Comparison of ENCODE assay signal across 7 mouse cellular contexts in genomic region chr11:3573092-3573491, GRCm38 (mm10). TPM values are rescaled to one million over a fixed set of nuclear protein-coding genes. Genes with fewer than 3 reads are reported as not detected.
DNase-seq lines count a peak whose midpoint lies in the region; ATAC-seq and TF ChIP-seq lines count a peak whose summit lies in the region.

No protein-coding gene starts in this region.

- no peaks in the 10 kb centered on the region for H3K27me3 ChIP-seq in intestine, postnatal 0 days (replicated peaks; ENCODE audit: control insufficient read depth, insufficient read depth, low read length)
- H3K27me3 ChIP-seq in liver, postnatal 0 days (ENCODE audit: insufficient read depth, low read length): no peaks in the 10 kb centered on the region

- peak; percentile 56; the same call in 1 of the 2 replicates for TF ChIP-seq EP300 in liver, postnatal 0 days (IDR thresholded peaks at IDR 0.05; ENCODE audit: low read depth)

- ATAC-seq in intestine, postnatal 0 days: peak; percentile 54
- peak; percentile 77; the same call in 1 of the 2 replicates for ATAC-seq in liver, postnatal 0 days
- no peak for ATAC-seq in cerebellum, adult (ENCODE audit: insufficient number of reproducible peaks, low FRiP score, low TSS enrichment)

- no peak overlapping the region for H3K9ac ChIP-seq in intestine, postnatal 0 days (ENCODE audit: low read depth, low read length)
- no peak overlapping the region for H3K9ac ChIP-seq in liver, postnatal 0 days (replicated peaks)

- no peak overlapping the region for H3K4me2 ChIP-seq in intestine, postnatal 0 days (replicated peaks; ENCODE audit: low read depth)
- H3K4me2 ChIP-seq in liver, postnatal 0 days (ENCODE audit: low read depth, low read length): no peak overlapping the region

- H3K4me3 ChIP-seq in intestine, postnatal 0 days (ENCODE audit: low read depth, low read length): no peak overlapping the region
- no peak overlapping the region for H3K4me3 ChIP-seq in liver, postnatal 0 days (ENCODE audit: low read depth, low read length)

- no peaks in the 10 kb centered on the region for H3K9me3 ChIP-seq in intestine, postnatal 0 days (ENCODE audit: control insufficient read depth)
- no peaks in the 10 kb centered on the region for H3K9me3 ChIP-seq in liver, postnatal 0 days (ENCODE audit: low read length)

- peak overlapping the region; percentile 78; the same call in 1 of the 2 replicates for H3K27ac ChIP-seq in intestine, postnatal 0 days (ENCODE audit: low read depth, low read length)
- H3K27ac ChIP-seq in liver, postnatal 0 days (ENCODE audit: low read depth): peak overlapping the region; percentile 80

- no peaks in the 10 kb centered on the region for H3K36me3 ChIP-seq in intestine, postnatal 0 days (ENCODE audit: control insufficient read depth, insufficient read depth)
- no peaks in the 10 kb centered on the region for H3K36me3 ChIP-seq in liver, postnatal 0 days (replicated peaks; ENCODE audit: insufficient read depth, low read length)

- WGBS in intestine, postnatal 0 days: 12% methylated on average over 9 of the region's 9 CpGs
- WGBS in liver, postnatal 0 days (ENCODE audit: insufficient replicate concordance): 11% methylated on average over 9 of the region's 9 CpGs

- H3K4me1 ChIP-seq in intestine, postnatal 0 days (replicated peaks; ENCODE audit: control insufficient read depth, insufficient read depth, low read length): peaks cover 5% of the 10 kb centered on the region; the same call in 1 of the 2 replicates
- peaks cover 22% of the 10 kb centered on the region for H3K4me1 ChIP-seq in liver, postnatal 0 days (ENCODE audit: insufficient read depth)

- DNase-seq in R1 (ENCODE audit: low read depth, low spot score): peak; percentile 80
- peak; percentile 46 for DNase-seq in adrenal gland, postnatal 25 days
- peak; percentile 59 to 71 for DNase-seq in gastrocnemius, postnatal 4 days (ENCODE audit: low spot score in 2 of 2)
- DNase-seq in liver, postnatal 0 days: peak; percentile 62
- DNase-seq in retina, embryonic 14.5 days (ENCODE audit: low spot score): peak; percentile 39

- no peak for TF ChIP-seq CTCF in intestine, postnatal 0 days (IDR thresholded peaks at IDR 0.05; ENCODE audit: low read depth)
- TF ChIP-seq CTCF in liver, postnatal 0 days (IDR thresholded peaks at IDR 0.05; ENCODE audit: low read depth): no peak

RNA-seq across cellular contexts. Expression of gene Smtn, which starts 32.7 kb away (rescaled TPM):
- 59.6 and 67.6 TPM in 2 replicates for total RNA-seq in adrenal gland, postnatal 25 days (2021)
- total RNA-seq in gastrocnemius, postnatal 4 days (2021): 100 to 1,000 TPM; 283 to 313 TPM
- polyA plus RNA-seq in intestine, postnatal 0 days (2015; fragmentation: Nextera tagmentation; extraction: Ambion mirVana): 75.1 and 82.9 TPM in 2 replicates
- 8.4 and 8.9 TPM in 2 replicates for polyA plus RNA-seq in liver, postnatal 0 days (2015; fragmentation: Nextera tagmentation; extraction: Ambion mirVana)

RNA-seq across cellular contexts. Expression of gene Selenom, which starts 58.6 kb away (rescaled TPM):
- 16.5 and 32.2 TPM in 2 replicates for total RNA-seq in adrenal gland, postnatal 25 days (2021)
- total RNA-seq in gastrocnemius, postnatal 4 days (2021): 10 to 100 TPM; 85.5 to 88.7 TPM
- polyA plus RNA-seq in intestine, postnatal 0 days (2015; fragmentation: Nextera tagmentation; extraction: Ambion mirVana): 283 and 284 TPM in 2 replicates
- polyA plus RNA-seq in liver, postnatal 0 days (2015; fragmentation: Nextera tagmentation; extraction: Ambion mirVana): 9.9 and 11.7 TPM in 2 replicates
